Mouse (Mus musculus) spleen, adult 2 months (tissue): ENCODE measurements around the gene Mrm2.

Experiments
- CTCF ChIP-seq: fragments of 200-500 bp; IDR thresholded peaks from 2 replicates; pipeline ENCODE4 v1.5.1; 2011; ENCODE audit warnings: mild to moderate bottlenecking, inconsistent platforms; ENCODE audit not compliant: insufficient read depth, insufficient read length, insufficient replicate concordance; ENCODE audit errors: extremely low read depth
- POLR2A ChIP-seq: fragments of 200-500 bp; IDR thresholded peaks from 2 replicates; pipeline ENCODE4 v1.6.1; 2011; ENCODE audit warnings: low read depth, low read length, inconsistent platforms

- TF ChIP-seq POLR2A (no peak), CTCF (no peak)
These were observed 43.4 kb downstream of the Mrm2 start for GRCm38 (mm10) chr5:140288287-140288686.
